Mouse (Mus musculus) ES-E14 (cell line): ENCODE measurements at regions not wholly inside any gene's neighbourhood (a gene's known extent, or its start where the extent isn't known, plus 50 kb on each side); places are given as distances from the start of the nearest gene placed in this dataset.

Source experiments
- CHD2 ChIP-seq: IDR thresholded peaks from 2 replicates; pipeline ENCODE4 v1.6.1; 2014; ENCODE audit warnings: mild to moderate bottlenecking, low read depth, low read length, inconsistent platforms
- HCFC1 ChIP-seq: IDR thresholded peaks from 2 replicates; pipeline ENCODE4 v1.6.1; 2012; ENCODE audit warnings: low read length, inconsistent platforms, borderline replicate concordance; ENCODE audit not compliant: insufficient read depth
- MAFK ChIP-seq: IDR thresholded peaks from 2 replicates; pipeline ENCODE4 v1.6.1; 2014; ENCODE audit warnings: mild to moderate bottlenecking, low read depth, low read length, inconsistent platforms; ENCODE audit not compliant: insufficient read depth
- ZNF384 ChIP-seq: IDR thresholded peaks from 2 replicates; pipeline ENCODE4 v1.6.1; 2012; ENCODE audit warnings: low read depth, low read length, inconsistent platforms

DNA sequence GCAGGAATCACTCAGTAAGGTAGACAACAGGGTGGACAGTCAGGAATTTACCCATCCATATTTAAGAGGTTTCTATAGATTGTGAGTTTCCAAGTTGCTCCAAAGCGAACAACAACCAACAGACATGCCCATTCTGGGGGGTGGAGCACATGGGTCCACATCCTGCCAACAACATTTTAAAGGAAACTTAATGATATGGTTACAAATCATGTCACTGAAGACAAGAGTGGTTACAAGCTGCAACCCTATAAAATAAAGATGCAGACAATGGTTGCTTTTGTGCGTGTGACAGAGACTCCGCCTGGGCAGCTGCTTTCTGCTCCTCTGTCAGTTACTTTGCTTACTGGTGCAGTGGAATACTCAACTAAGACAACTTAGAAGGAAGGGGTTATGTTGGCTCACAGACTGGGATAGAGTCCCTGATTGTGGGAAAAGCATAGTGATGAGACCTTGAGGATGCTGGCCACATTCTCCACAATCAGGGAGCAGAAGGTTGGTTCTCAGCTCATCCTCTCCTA lies 52.3 kb upstream of the Irx4 start:
- TF ChIP-seq ZNF384 (no peak), MAFK (no peak), HCFC1 (no peak), CHD2 (no peak)
